Mouse (Mus musculus) monocyte, adult 2 months (primary cell): Measurements from ENCODE around the gene Errfi1.

Experiments
- DNase-seq, 2 experiments: peaks; one replicate each; pipeline ENCODE4 v3.0.0; 2022; ENCODE audit warnings: low spot score in 2 of 2, low read depth in 1 of 2

Gene Errfi1

GRCm38 (mm10) chr4:150914290-150914733, 60.6 kb downstream of the Errfi1 start, which contains the start of the genes Park7 and Tnfrsf9:
Gene Park7, minus strand, starts transcription at chr4:150914437.
Gene Tnfrsf9, plus strand, starts transcription at chr4:150914562.
- DNase-seq = peak; percentile 87 to 89

- DNase-seq = no peak
These were observed 61.6 kb downstream of the Errfi1 start for GRCm38 (mm10) chr4:150915181-150915906.

- no peak for DNase-seq
These were observed 63.8 kb downstream of the Errfi1 start for GRCm38 (mm10) chr4:150917336-150918027.
